Mouse (Mus musculus) MEL (cell line): ENCODE data around the gene Cmss1.

ENCODE experiments used
- CHD1 ChIP-seq: IDR thresholded peaks from 2 replicates; pipeline ENCODE4 v1.6.1; 2012; ENCODE audit warnings: low read depth, mild to moderate bottlenecking, inconsistent platforms, low read length, improper control_type of control experiment
- CTCF ChIP-seq, 3 experiments: IDR thresholded peaks in 2 of 3; conservative IDR thresholded peaks in 1 of 3; 2 replicates each; pipeline ENCODE4 v1.5.1; 2011 to 2012; ENCODE audit warnings: low read length in 3 of 3, low read depth in 2 of 3, mild to moderate bottlenecking in 2 of 3, improper control_type of control experiment in 1 of 3, inconsistent platforms in 1 of 3, mixed read lengths in 1 of 3, moderate library complexity in 1 of 3; ENCODE audit not compliant: control insufficient read depth in 1 of 3, insufficient read depth in 1 of 3, poor library complexity in 1 of 3, severe bottlenecking in 1 of 3
- GABPA ChIP-seq: IDR thresholded peaks from 2 replicates; pipeline ENCODE4 v1.6.1; 2012; ENCODE audit warnings: low read depth, mild to moderate bottlenecking, inconsistent platforms, low read length, improper control_type of control experiment, moderate library complexity
- MAX ChIP-seq: IDR thresholded peaks from 2 replicates; pipeline ENCODE4 v1.6.1; 2011; ENCODE audit warnings: low read length, improper control_type of control experiment
- MEF2A ChIP-seq: IDR thresholded peaks from 2 replicates; pipeline ENCODE4 v1.6.1; 2014; ENCODE audit warnings: low read depth, mild to moderate bottlenecking, inconsistent platforms, low read length, improper control_type of control experiment; ENCODE audit not compliant: poor library complexity, insufficient replicate concordance, severe bottlenecking; ENCODE audit errors: extremely low read depth
- NELFE ChIP-seq: IDR thresholded peaks from 2 replicates; pipeline ENCODE4 v1.6.1; 2011; ENCODE audit warnings: low read depth, low read length, improper control_type of control experiment
- NRF1 ChIP-seq: IDR thresholded peaks from 2 replicates; pipeline ENCODE4 v1.6.1; 2014; ENCODE audit warnings: low read depth, mild to moderate bottlenecking, inconsistent platforms, low read length, improper control_type of control experiment, moderate library complexity; ENCODE audit not compliant: poor library complexity, insufficient read depth, severe bottlenecking
- POLR2A ChIP-seq, 2 experiments: IDR thresholded peaks; 2 replicates each; pipeline ENCODE4 v1.6.1; 2011 to 2012; ENCODE audit warnings: low read length in 2 of 2, mild to moderate bottlenecking in 2 of 2, control low read depth in 1 of 2, improper control_type of control experiment in 1 of 2, low read depth in 1 of 2, moderate library complexity in 1 of 2; ENCODE audit not compliant: control insufficient read depth in 1 of 2, insufficient read depth in 1 of 2, poor library complexity in 1 of 2
- POLR2AphosphoS2 ChIP-seq: IDR thresholded peaks from 2 replicates; pipeline ENCODE4 v1.6.1; 2011; ENCODE audit warnings: low read length, improper control_type of control experiment
- RCOR1 ChIP-seq: IDR thresholded peaks from 2 replicates; pipeline ENCODE4 v1.6.1; 2012; ENCODE audit warnings: low read depth, mild to moderate bottlenecking, inconsistent platforms, low read length, improper control_type of control experiment
- UBTF ChIP-seq: IDR thresholded peaks from 2 replicates; pipeline ENCODE4 v1.6.1; 2012; ENCODE audit warnings: low read depth, mild to moderate bottlenecking, inconsistent platforms, low read length, improper control_type of control experiment, moderate library complexity, borderline replicate concordance; ENCODE audit not compliant: insufficient read depth
- USF2 ChIP-seq, 2 experiments: IDR thresholded peaks; 2 replicates each; pipeline ENCODE4 v1.6.1; 2011 to 2012; ENCODE audit warnings: improper control_type of control experiment in 2 of 2, low read length in 2 of 2, borderline replicate concordance in 1 of 2, inconsistent platforms in 1 of 2, low read depth in 1 of 2, mild to moderate bottlenecking in 1 of 2; ENCODE audit not compliant: insufficient read depth in 1 of 2

DNA sequence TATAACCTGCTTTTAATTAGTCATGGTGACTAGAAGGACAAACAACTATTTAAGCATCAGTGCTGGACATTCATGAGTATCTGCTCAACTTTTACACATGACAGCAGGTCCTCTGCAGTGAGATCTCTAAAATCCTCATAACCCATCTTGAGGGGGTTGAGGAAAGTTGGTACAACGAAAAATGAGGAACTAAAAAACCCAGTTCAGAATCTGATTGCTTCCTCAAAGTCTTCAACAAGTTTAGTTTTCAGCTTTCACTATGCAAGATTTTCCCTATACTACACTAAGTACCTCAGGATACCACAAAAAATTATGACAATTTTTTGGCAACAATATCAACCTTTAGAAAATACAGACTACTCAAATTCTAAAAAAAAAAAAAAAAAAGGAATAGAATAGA lies 72.3 kb downstream of the Cmss1 start:
- TF ChIP-seq CHD1 (no peak), NRF1 (no peak), CTCF (IDR thresholded peaks at IDR 0.05 in 2 of 3, conservative IDR thresholded peaks at IDR 0.05 in 1 of 3; ENCODE audit: control insufficient read depth in 1 of 3, insufficient read depth in 1 of 3, low read depth in 2 of 3, low read length in 3 of 3, poor library complexity in 1 of 3, severe bottlenecking in 1 of 3) (no peak), MAX (no peak), UBTF (no peak), POLR2A (IDR thresholded peaks at IDR 0.05; ENCODE audit: control insufficient read depth in 1 of 2, insufficient read depth in 1 of 2, low read depth in 1 of 2, low read length in 2 of 2, poor library complexity in 1 of 2) (no peak), RCOR1 (no peak), GABPA (no peak), USF2 (IDR thresholded peaks at IDR 0.05; ENCODE audit: borderline replicate concordance in 1 of 2, insufficient read depth in 1 of 2, low read depth in 1 of 2, low read length in 2 of 2) (no peak), MEF2A (no peak), NELFE (no peak), POLR2AphosphoS2 (no peak)
